Mouse (Mus musculus) C2C12 (cell line): ENCODE data around the gene Pfn2.

ENCODE experiments used
- CTCF ChIP-seq: IDR thresholded peaks from one replicate; pipeline ENCODE4 v1.5.1; 2011; ENCODE audit not compliant: control insufficient read depth, insufficient read depth, insufficient read length
- MAX ChIP-seq: IDR thresholded peaks from one replicate; pipeline ENCODE4 v1.6.1; 2011; ENCODE audit warnings: mild to moderate bottlenecking, control low read depth

DNA sequence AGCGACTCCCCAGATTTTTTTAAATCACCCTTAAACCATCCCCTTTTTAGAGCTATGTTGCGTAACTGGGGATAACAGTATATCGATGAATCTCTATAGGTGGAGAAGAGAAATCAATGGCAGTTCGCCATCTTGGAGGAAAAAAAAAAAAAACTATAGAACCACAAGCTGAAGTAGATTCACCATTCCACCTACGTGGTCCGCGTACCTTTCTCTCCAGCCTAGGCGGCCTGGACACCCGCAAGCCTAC is 1.3 kb downstream of the Pfn2 start:
- TF ChIP-seq MAX (no peak), CTCF (no peak)
